Mouse (Mus musculus): Measurements from ENCODE around the gene Brd3os. TPM values are rescaled to one million over a fixed set of nuclear protein-coding genes. Genes with fewer than 3 reads are reported as not detected.

Gene Brd3os
- total RNA-seq (2021) = 10 to 100 TPM; 23.6 to 27.2 TPM

DNA sequence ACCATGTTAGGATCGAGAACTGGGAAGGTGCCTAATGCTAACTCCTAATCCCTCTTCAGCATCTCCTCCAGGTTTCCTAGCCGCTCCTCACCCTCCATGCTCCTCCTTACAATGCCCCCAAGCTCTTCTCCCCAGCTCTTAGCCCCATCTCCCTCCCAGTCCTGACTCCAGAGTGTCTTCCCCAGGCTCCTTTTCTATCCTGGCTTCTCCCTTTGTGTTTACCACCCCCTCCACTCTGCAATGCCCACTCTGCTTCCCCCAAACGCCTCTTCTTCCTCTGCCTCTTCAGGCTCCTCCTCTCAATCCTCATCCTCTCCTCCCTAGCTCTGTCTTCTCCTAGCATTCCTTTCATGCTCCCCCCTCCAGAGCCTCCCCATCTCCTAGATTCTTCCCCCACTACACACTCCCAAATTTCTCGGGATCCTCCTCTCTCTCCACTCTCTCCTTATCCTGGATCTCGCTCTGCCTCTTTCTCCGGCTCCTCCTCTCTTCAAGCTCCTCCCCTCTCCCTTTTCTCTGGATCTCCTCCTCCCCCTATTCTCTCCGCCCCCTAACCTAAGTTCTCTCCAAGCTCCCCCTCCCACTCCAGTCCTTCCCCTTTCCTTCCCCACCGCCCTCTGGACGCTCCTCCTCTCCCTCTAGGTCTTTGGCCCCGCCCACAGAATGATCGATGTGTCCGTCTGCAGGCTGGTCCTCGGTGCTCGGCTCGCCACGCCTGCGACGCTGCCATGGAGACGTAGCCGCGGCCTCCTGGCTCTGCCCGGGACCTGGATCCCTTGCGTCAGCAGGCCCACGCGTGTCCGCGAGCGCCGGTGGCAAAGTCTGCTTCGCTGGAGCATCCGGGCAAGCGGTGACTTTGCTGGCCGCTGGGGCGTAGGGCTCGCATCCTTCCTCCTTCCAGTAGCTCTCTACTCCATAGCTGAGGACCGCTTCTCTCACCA, at the start of gene Brd3os:
TSS of gene Brd3os (plus strand) at position 558 of the 941 bp plus-strand sequence.
- intact Hi-C loops (cut with DNase I) = no loop called here
- peak; percentile 98 for DNase-seq

- intact Hi-C loops (cut with DNase I) = no loop called here
- DNase-seq = no peak
Measured at GRCm38 (mm10) chr2:27394158-27394832, 47.8 kb upstream of the Brd3os start.

- intact Hi-C loops (cut with DNase I) = no loop called here
- DNase-seq = peak; percentile 61
Measured at GRCm38 (mm10) chr2:27396656-27397440, 45.3 kb upstream of the Brd3os start.

- intact Hi-C loops (cut with DNase I) = no loop called here
- DNase-seq = no peak
Measured at GRCm38 (mm10) chr2:27400083-27400482, 42.0 kb upstream of the Brd3os start.

GRCm38 (mm10) chr2:27401544-27401943, 40.6 kb upstream of the Brd3os start:
- intact Hi-C loops (cut with DNase I) = no loop called here

DNA sequence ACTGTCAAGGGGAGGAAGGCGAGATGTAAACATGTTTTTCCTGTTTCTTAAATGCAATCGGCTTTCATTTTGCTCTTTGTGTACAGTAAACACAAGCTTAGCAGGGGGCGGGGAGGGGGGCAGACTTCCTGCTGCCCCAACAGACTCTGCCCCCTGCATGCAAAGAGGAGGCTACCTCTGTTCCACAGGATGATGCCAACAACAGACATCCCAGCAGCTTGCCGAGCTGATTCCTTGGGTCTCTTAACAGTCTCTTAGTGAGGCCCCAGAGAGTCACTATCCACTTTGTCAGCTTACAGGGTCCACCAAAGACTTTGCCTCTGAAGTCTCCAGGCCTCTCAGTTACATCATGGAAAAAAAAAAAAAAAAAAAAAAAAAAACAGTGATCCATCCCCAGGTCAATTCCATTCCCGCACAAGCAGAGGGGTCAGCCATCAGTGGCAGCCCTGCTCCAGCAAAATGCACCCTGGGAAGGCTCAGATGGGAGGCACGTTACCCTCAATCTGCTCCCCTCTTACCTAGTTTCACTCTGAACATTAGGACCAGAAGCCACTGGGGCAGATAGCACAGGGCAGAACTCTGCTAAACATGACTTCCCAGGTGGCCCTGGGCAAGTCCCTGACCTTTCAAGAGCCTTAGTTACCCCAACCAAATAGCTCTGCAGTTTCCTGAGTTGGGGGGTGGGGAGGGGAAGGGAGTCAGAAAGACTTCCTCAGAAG, 37.6 kb upstream of the Brd3os start:
- intact Hi-C loops (cut with DNase I) = no loop called here
- DNase-seq = no peak

More at GRCm38 (mm10) chr2:27401544-27401943, 40.6 kb upstream of the Brd3os start:
- DNase-seq = no peak

- intact Hi-C loops (cut with DNase I) = no loop called here
- DNase-seq = no peak
Measured at GRCm38 (mm10) chr2:27405094-27405884, 36.8 kb upstream of the Brd3os start.

GRCm38 (mm10) chr2:27406928-27407327, 35.2 kb upstream of the Brd3os start:
- intact Hi-C loops (cut with DNase I) = no loop called here
- no peak for DNase-seq

DNA sequence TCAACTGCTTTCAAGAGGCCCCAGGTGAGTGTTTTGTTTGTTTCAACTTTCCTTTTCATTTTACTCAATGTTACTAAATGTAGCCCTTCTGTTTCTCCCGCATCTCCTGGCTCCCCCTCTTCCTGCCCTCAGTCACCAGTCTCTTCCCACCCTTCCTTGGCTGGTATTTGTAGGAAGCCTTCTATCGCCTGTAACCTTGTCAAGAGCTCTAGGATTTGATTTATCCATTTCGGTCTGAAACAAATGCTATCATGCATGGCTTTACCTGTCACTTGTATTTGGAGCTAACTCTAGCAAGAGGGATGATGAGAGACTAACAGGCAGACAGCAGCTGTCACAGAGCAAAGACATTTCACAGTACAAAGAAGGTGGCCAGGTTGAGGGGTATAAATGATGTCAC, 33.9 kb upstream of the Brd3os start:
- intact Hi-C loops (cut with DNase I) = no loop called here
- no peak for DNase-seq

GRCm38 (mm10) chr2:27410518-27411140, 31.5 kb upstream of the Brd3os start:
- DNase-seq = no peak
- intact Hi-C loops (cut with DNase I) = no loop called here

- intact Hi-C loops (cut with DNase I) = no loop called here
- no peak for DNase-seq
Measured at GRCm38 (mm10) chr2:27411688-27412174, 30.4 kb upstream of the Brd3os start.

DNA sequence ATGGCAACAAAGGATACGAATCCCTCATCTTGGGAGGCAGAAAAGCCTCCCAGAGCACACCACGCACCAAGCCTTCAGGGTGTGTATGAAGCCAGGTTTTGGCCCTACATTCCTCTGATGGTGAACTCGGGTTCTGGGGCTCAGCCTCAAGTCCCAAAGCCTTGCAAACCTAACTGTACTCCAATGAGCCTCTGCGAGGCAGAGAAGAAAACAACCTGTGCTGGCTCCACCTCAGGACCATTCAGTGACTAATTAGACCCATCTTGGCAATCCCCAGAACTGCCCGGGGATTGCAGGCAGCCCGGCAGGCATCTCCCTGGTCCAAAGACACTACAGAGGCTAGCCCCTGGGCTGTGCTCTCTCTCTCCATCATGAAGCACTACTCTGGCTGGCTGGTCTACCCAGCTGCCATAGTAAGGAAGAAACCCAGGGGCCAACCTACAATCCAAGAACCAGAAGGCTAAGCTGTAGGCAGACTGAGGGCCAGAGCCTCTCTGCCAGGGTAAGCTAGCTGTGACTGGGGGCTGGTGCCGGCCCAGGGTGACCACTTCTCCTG, 29.8 kb upstream of the Brd3os start:
- no peak for DNase-seq
- intact Hi-C loops (cut with DNase I) = no loop called here

DNA sequence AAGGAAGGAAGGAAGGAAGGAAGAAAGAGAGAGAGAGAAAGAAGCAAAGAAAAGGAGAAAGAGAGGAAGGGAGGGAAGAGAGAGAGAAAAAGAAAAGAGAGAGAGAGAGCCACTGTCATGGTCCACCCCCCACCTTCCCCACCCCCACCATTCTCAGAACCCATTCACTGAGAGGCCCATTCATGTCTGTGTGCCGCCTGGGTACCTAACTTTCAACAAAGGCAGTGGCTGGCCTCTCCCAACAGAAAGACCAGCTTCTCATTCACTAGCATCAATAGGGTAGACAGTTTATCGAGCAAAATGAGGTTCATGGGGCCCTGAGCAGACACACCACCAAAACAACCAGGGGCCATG, 28.6 kb upstream of the Brd3os start:
- DNase-seq = no peak
- intact Hi-C loops (cut with DNase I) = no loop called here

- peak; percentile 37 for DNase-seq
- intact Hi-C loops (cut with DNase I) = no loop called here
Measured at GRCm38 (mm10) chr2:27413936-27414657, 28.0 kb upstream of the Brd3os start.

- intact Hi-C loops (cut with DNase I) = no loop called here
- DNase-seq = no peak
Measured at GRCm38 (mm10) chr2:27415060-27415783, 26.9 kb upstream of the Brd3os start.

GRCm38 (mm10) chr2:27416425-27416824, 25.7 kb upstream of the Brd3os start:
- no peak for DNase-seq
- intact Hi-C loops (cut with DNase I) = no loop called here

DNA sequence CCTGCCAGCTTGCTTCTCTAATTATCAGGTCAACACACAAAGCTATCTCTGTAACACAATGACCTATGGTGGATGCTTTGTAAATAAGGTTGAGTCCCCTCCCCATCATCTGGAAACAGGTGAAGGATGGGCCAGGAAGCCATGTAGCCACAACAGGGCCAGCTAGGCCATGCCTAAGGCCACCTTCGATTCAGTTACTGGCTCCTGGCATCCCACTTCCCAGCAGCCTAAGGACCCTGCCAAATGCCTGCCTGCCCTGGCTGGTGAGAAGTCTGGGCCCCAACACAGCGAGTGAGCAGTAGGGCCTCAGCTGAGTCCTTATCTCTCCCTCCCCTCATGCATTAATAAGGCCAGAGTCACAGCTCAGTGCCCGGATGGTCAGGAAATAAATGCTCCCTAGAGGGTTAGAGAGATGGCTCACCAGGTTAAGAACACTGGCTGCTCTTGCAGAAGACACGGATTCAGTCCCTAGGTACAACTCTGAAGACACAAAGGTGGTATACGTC, 24.4 kb upstream of the Brd3os start:
- intact Hi-C loops (cut with DNase I) = no loop called here
- no peak for DNase-seq
